Mouse (Mus musculus): ENCODE measurements around the gene Olfr1039. TPM values are rescaled to one million over a fixed set of nuclear protein-coding genes. Genes with fewer than 3 reads are reported as not detected.

The Olfr1039 gene
- polyA plus RNA-seq, 1 experiment from 2014 or later: not detected

Other genes starting within 250 kb of the Olfr1039 start
- gene Olfr1024, start 230.9 kb downstream of the Olfr1039 start, polyA plus RNA-seq (2015; fragmentation: Nextera tagmentation; extraction: Ambion mirVana): not detected in 2 replicates
- gene Olfr1025-ps1, start 220.7 kb downstream of the Olfr1039 start, polyA plus RNA-seq (2015; fragmentation: Nextera tagmentation; extraction: Ambion mirVana): not detected in 2 replicates
- gene Olfr1026, start 214.4 kb downstream of the Olfr1039 start, polyA plus RNA-seq (2015; fragmentation: Nextera tagmentation; extraction: Ambion mirVana): not detected in 2 replicates
- gene Olfr1028, start 185.5 kb downstream of the Olfr1039 start, polyA plus RNA-seq (2015; fragmentation: Nextera tagmentation; extraction: Ambion mirVana): not detected in 2 replicates
- not detected in 2 replicates for gene Olfr1029, start 162.0 kb downstream of the Olfr1039 start, polyA plus RNA-seq (2015; fragmentation: Nextera tagmentation; extraction: Ambion mirVana)
- not detected in 2 replicates for gene Olfr1030, start 156.7 kb downstream of the Olfr1039 start, polyA plus RNA-seq (2015; fragmentation: Nextera tagmentation; extraction: Ambion mirVana)
- gene Olfr1031, start 145.6 kb downstream of the Olfr1039 start, polyA plus RNA-seq (2015; fragmentation: Nextera tagmentation; extraction: Ambion mirVana): not detected in 2 replicates
- gene Olfr1032, start 130.4 kb downstream of the Olfr1039 start, polyA plus RNA-seq (2015; fragmentation: Nextera tagmentation; extraction: Ambion mirVana): not detected in 2 replicates
- 3.9 and 5.5 TPM in 2 replicates for gene Olfr1033, start 115.3 kb downstream of the Olfr1039 start, polyA plus RNA-seq (2015; fragmentation: Nextera tagmentation; extraction: Ambion mirVana)
- 0.10 TPM in 1 of 2 replicates, not detected in the other for gene Olfr1034, start 90.1 kb downstream of the Olfr1039 start, polyA plus RNA-seq (2015; fragmentation: Nextera tagmentation; extraction: Ambion mirVana)
- not detected in 2 replicates for gene Olfr1036, start 61.9 kb downstream of the Olfr1039 start, polyA plus RNA-seq (2015; fragmentation: Nextera tagmentation; extraction: Ambion mirVana)
- not detected in 2 replicates for gene Olfr1037, start 48.5 kb downstream of the Olfr1039 start, polyA plus RNA-seq (2015; fragmentation: Nextera tagmentation; extraction: Ambion mirVana)
- gene Olfr1040, start 10.8 kb upstream of the Olfr1039 start, polyA plus RNA-seq (2015; fragmentation: Nextera tagmentation; extraction: Ambion mirVana): not detected in 2 replicates
- gene Olfr1042, start 25.9 kb upstream of the Olfr1039 start, polyA plus RNA-seq (2015; fragmentation: Nextera tagmentation; extraction: Ambion mirVana): not detected in 2 replicates
- not detected in 2 replicates for gene Olfr1043, start 31.6 kb upstream of the Olfr1039 start, polyA plus RNA-seq (2015; fragmentation: Nextera tagmentation; extraction: Ambion mirVana)
- gene Olfr1044, start 41.9 kb upstream of the Olfr1039 start, polyA plus RNA-seq (2015; fragmentation: Nextera tagmentation; extraction: Ambion mirVana): not detected in 2 replicates
- gene Olfr52, start 49.8 kb upstream of the Olfr1039 start, polyA plus RNA-seq (2015; fragmentation: Nextera tagmentation; extraction: Ambion mirVana): not detected in 2 replicates
- not detected in 2 replicates for gene Olfr1045, start 67.1 kb upstream of the Olfr1039 start, polyA plus RNA-seq (2015; fragmentation: Nextera tagmentation; extraction: Ambion mirVana)
- gene Olfr1046, start 83.4 kb upstream of the Olfr1039 start, polyA plus RNA-seq (2015; fragmentation: Nextera tagmentation; extraction: Ambion mirVana): not detected in 2 replicates
- not detected in 2 replicates for gene Olfr1047, start 95.5 kb upstream of the Olfr1039 start, polyA plus RNA-seq (2015; fragmentation: Nextera tagmentation; extraction: Ambion mirVana)
- gene Olfr1048, start 104.4 kb upstream of the Olfr1039 start, polyA plus RNA-seq (2015; fragmentation: Nextera tagmentation; extraction: Ambion mirVana): not detected in 2 replicates
- not detected in 2 replicates for gene Olfr1049, start 122.4 kb upstream of the Olfr1039 start, polyA plus RNA-seq (2015; fragmentation: Nextera tagmentation; extraction: Ambion mirVana)
- gene Olfr1051, start 143.2 kb upstream of the Olfr1039 start, polyA plus RNA-seq (2015; fragmentation: Nextera tagmentation; extraction: Ambion mirVana): not detected in 2 replicates
- gene Olfr1052, start 156.5 kb upstream of the Olfr1039 start, polyA plus RNA-seq (2015; fragmentation: Nextera tagmentation; extraction: Ambion mirVana): not detected in 2 replicates
- gene Olfr1053, start 179.4 kb upstream of the Olfr1039 start, polyA plus RNA-seq (2015; fragmentation: Nextera tagmentation; extraction: Ambion mirVana): not detected in 2 replicates
- gene Olfr1054, start 199.5 kb upstream of the Olfr1039 start, polyA plus RNA-seq (2015; fragmentation: Nextera tagmentation; extraction: Ambion mirVana): not detected in 2 replicates
- gene Olfr1055, start 214.4 kb upstream of the Olfr1039 start, polyA plus RNA-seq (2015; fragmentation: Nextera tagmentation; extraction: Ambion mirVana): not detected in 2 replicates
- not detected in 2 replicates for gene Olfr1056, start 226.5 kb upstream of the Olfr1039 start, polyA plus RNA-seq (2015; fragmentation: Nextera tagmentation; extraction: Ambion mirVana)
- not detected in 2 replicates for gene Olfr1057, start 242.5 kb upstream of the Olfr1039 start, polyA plus RNA-seq (2015; fragmentation: Nextera tagmentation; extraction: Ambion mirVana)